Mouse (Mus musculus) midbrain, embryonic 16.5 days (tissue): Measurements from ENCODE around the gene Gmpr. TPM values are rescaled to one million over a fixed set of nuclear protein-coding genes. Genes with fewer than 3 reads are reported as not detected.

Source experiments
- ATAC-seq: fragments of 200-750 bp; cut with Nextera tagmentation; 2 replicates; pipeline ENCODE4 v1.8.0; 2017; ENCODE audit warnings: moderate TSS enrichment
- H3K27ac ChIP-seq: fragments of 300-500 bp; sonication (generic); 2 replicates; pipeline ENCODE4 v1.5.1; 2014; ENCODE audit warnings: mild to moderate bottlenecking, low read length, mixed read lengths
- H3K27me3 ChIP-seq: fragments of 300-500 bp; sonication (generic); 2 replicates; pipeline ENCODE4 v1.6.1; 2014; ENCODE audit warnings: low read depth, low read length, mixed read lengths; ENCODE audit not compliant: control insufficient read depth, insufficient read depth
- H3K36me3 ChIP-seq: fragments of 300-500 bp; sonication (generic); 2 replicates; pipeline ENCODE4 v1.6.1; 2014; ENCODE audit warnings: mild to moderate bottlenecking, low read length, moderate library complexity, mixed read lengths; ENCODE audit not compliant: control insufficient read depth, insufficient read depth
- H3K4me1 ChIP-seq: fragments of 300-500 bp; sonication (generic); 2 replicates; pipeline ENCODE4 v1.6.1; 2014; ENCODE audit warnings: mild to moderate bottlenecking, low read length, mixed read lengths; ENCODE audit not compliant: control insufficient read depth, insufficient read depth
- H3K4me2 ChIP-seq: fragments of 300-500 bp; sonication (generic); 2 replicates; pipeline ENCODE4 v1.6.1; 2014; ENCODE audit warnings: mild to moderate bottlenecking, low read length, mixed read lengths
- H3K4me3 ChIP-seq: fragments of 300-500 bp; sonication (generic); 2 replicates; pipeline ENCODE4 v1.5.1; 2014; ENCODE audit warnings: low read depth, mild to moderate bottlenecking, low read length, moderate library complexity, mixed read lengths
- H3K9ac ChIP-seq: fragments of 300-500 bp; sonication (generic); 2 replicates; pipeline ENCODE4 v1.6.1; 2014; ENCODE audit warnings: low read depth, low read length, mixed read lengths
- H3K9me3 ChIP-seq: fragments of 300-500 bp; sonication (generic); replicated peaks from 2 replicates; pipeline ENCODE4 v1.6.1; 2014; ENCODE audit warnings: mild to moderate bottlenecking, low read length, mixed read lengths; ENCODE audit not compliant: control insufficient read depth, poor library complexity, severe bottlenecking
- WGBS: fragments of 180-500 bp; shearing (Covaris S2); extraction: QIAGEN DNeasy Blood & Tissue Kit; methylation state at CpG from one replicate; pipeline ENCODE4 v1.1.7; 2014; 5-methylcytosine and 5-hydroxymethylcytosine counted together
- polyA plus RNA-seq: library from polyadenylated mRNA; unstranded; fragments of >200 nt; fragmentation: Nextera tagmentation; extraction: Ambion mirVana; gene quantifications from 2 replicates; pipeline ENCODE4 v1.2.1, GENCODE M21; 2015

Gene Gmpr
- polyA plus RNA-seq, 1 experiment from 2014 or later = 33.8 TPM

GRCm38 (mm10) chr13:45545974-45546373 is 38.7 kb downstream of the Gmpr start:
- Histone ChIP-seq H3K4me2 (no peak overlapping the region), H3K9me3 (no peaks in the 10 kb centered on the region), H3K9ac (no peak overlapping the region), H3K4me1 (no peaks in the 10 kb centered on the region), H3K4me3 (no peak overlapping the region), H3K36me3 (no peaks in the 10 kb centered on the region), H3K27me3 (no peaks in the 10 kb centered on the region), H3K27ac (no peak overlapping the region)
- no peak for ATAC-seq
- WGBS = 87% methylated on average over 13 of the region's 13 CpGs

GRCm38 (mm10) chr13:45546946-45547345 is 39.7 kb downstream of the Gmpr start:
- H3K4me2 ChIP-seq = no peak overlapping the region
- no peak overlapping the region for H3K27ac ChIP-seq
- no peak for ATAC-seq
- no peaks in the 10 kb centered on the region for H3K9me3 ChIP-seq
- WGBS = 75% methylated on average over 4 of the region's 4 CpGs
- no peaks in the 10 kb centered on the region for H3K36me3 ChIP-seq
- no peaks in the 10 kb centered on the region for H3K27me3 ChIP-seq
- no peak overlapping the region for H3K4me3 ChIP-seq
- H3K4me1 ChIP-seq = no peaks in the 10 kb centered on the region
- H3K9ac ChIP-seq = no peak overlapping the region

GRCm38 (mm10) chr13:45547549-45547948 is 40.3 kb downstream of the Gmpr start:
- no peaks in the 10 kb centered on the region for H3K36me3 ChIP-seq
- 87% methylated on average over 5 of the region's 5 CpGs for WGBS

GRCm38 (mm10) chr13:45553674-45554073 is 46.4 kb downstream of the Gmpr start:
- ATAC-seq = no peak
- no peaks in the 10 kb centered on the region for H3K27me3 ChIP-seq
- no peak overlapping the region for H3K9ac ChIP-seq
- H3K27ac ChIP-seq = no peak overlapping the region
- H3K4me3 ChIP-seq = no peak overlapping the region
- WGBS = 64% methylated on average over 7 of the region's 7 CpGs
- H3K4me1 ChIP-seq = peaks cover 4% of the 10 kb centered on the region
- H3K36me3 ChIP-seq = no peaks in the 10 kb centered on the region
- no peak overlapping the region for H3K4me2 ChIP-seq
- no peaks in the 10 kb centered on the region for H3K9me3 ChIP-seq

More at GRCm38 (mm10) chr13:45547549-45547948, 40.3 kb downstream of the Gmpr start:
- no peak overlapping the region for H3K4me2 ChIP-seq
- H3K27me3 ChIP-seq = no peaks in the 10 kb centered on the region
- no peak overlapping the region for H3K27ac ChIP-seq
- H3K9me3 ChIP-seq = no peaks in the 10 kb centered on the region
- ATAC-seq = no peak
- peaks cover 4% of the 10 kb centered on the region for H3K4me1 ChIP-seq
- no peak overlapping the region for H3K4me3 ChIP-seq
- H3K9ac ChIP-seq = no peak overlapping the region

GRCm38 (mm10) chr13:45558367-45558766 is 51.1 kb downstream of the Gmpr start:
- no peaks in the 10 kb centered on the region for H3K27me3 ChIP-seq
- no peaks in the 10 kb centered on the region for H3K9me3 ChIP-seq
- no peak overlapping the region for H3K27ac ChIP-seq
- H3K4me1 ChIP-seq = peaks cover 2% of the 10 kb centered on the region; the same call in 1 of the 2 replicates
- ATAC-seq = no peak
- no peaks in the 10 kb centered on the region for H3K36me3 ChIP-seq
- no peak overlapping the region for H3K4me3 ChIP-seq
- H3K9ac ChIP-seq = no peak overlapping the region
- H3K4me2 ChIP-seq = no peak overlapping the region
- 62% methylated on average over 4 of the region's 4 CpGs for WGBS

- Histone ChIP-seq H3K4me1 (peaks cover 2% of the 10 kb centered on the region; the same call in 1 of the 2 replicates), H3K4me3 (no peak overlapping the region), H3K36me3 (no peaks in the 10 kb centered on the region), H3K27me3 (no peaks in the 10 kb centered on the region), H3K9me3 (no peaks in the 10 kb centered on the region), H3K9ac (no peak overlapping the region), H3K27ac (no peak overlapping the region), H3K4me2 (no peak overlapping the region)
- ATAC-seq = no peak
- 83% methylated on average over 3 of the region's 3 CpGs for WGBS
These were observed 52.0 kb downstream of the Gmpr start for GRCm38 (mm10) chr13:45559258-45559657.

GRCm38 (mm10) chr13:45560543-45560942 is 53.3 kb downstream of the Gmpr start:
- no peak overlapping the region for H3K4me3 ChIP-seq
- no peaks in the 10 kb centered on the region for H3K9me3 ChIP-seq
- H3K27ac ChIP-seq = no peak overlapping the region
- WGBS = 76% methylated on average over 7 of the region's 7 CpGs
- H3K27me3 ChIP-seq = no peaks in the 10 kb centered on the region
- ATAC-seq = no peak
- H3K4me2 ChIP-seq = no peak overlapping the region
- H3K9ac ChIP-seq = no peak overlapping the region
- no peaks in the 10 kb centered on the region for H3K36me3 ChIP-seq
- peaks cover 2% of the 10 kb centered on the region; the same call in 1 of the 2 replicates for H3K4me1 ChIP-seq

- no peak for ATAC-seq
- Histone ChIP-seq H3K27ac (no peak overlapping the region), H3K9ac (no peak overlapping the region), H3K4me1 (peaks cover 2% of the 10 kb centered on the region; the same call in 1 of the 2 replicates), H3K4me3 (no peak overlapping the region), H3K27me3 (no peaks in the 10 kb centered on the region), H3K4me2 (no peak overlapping the region), H3K36me3 (peaks cover 6% of the 10 kb centered on the region; the same call in 1 of the 2 replicates), H3K9me3 (no peaks in the 10 kb centered on the region)
- 71% methylated on average over 9 of the region's 9 CpGs for WGBS
These were observed 54.8 kb downstream of the Gmpr start for GRCm38 (mm10) chr13:45562011-45562410.

GRCm38 (mm10) chr13:45564946-45565345 is 57.7 kb downstream of the Gmpr start:
- Histone ChIP-seq H3K4me2 (no peak overlapping the region), H3K27me3 (no peaks in the 10 kb centered on the region), H3K9ac (no peak overlapping the region), H3K36me3 (peaks cover 7% of the 10 kb centered on the region; the same call in 1 of the 2 replicates), H3K4me3 (no peak overlapping the region), H3K9me3 (no peaks in the 10 kb centered on the region), H3K27ac (no peak overlapping the region), H3K4me1 (peaks cover 2% of the 10 kb centered on the region; the same call in 1 of the 2 replicates)
- ATAC-seq = no peak
- 66% methylated on average over 4 of the region's 4 CpGs for WGBS
